Mouse (Mus musculus): ENCODE measurements around the gene BC051665. TPM values are rescaled to one million over a fixed set of nuclear protein-coding genes. Genes with fewer than 3 reads are reported as not detected.

Gene BC051665
- total RNA-seq, 2 experiments from 2014 or later, result not detected

DNA sequence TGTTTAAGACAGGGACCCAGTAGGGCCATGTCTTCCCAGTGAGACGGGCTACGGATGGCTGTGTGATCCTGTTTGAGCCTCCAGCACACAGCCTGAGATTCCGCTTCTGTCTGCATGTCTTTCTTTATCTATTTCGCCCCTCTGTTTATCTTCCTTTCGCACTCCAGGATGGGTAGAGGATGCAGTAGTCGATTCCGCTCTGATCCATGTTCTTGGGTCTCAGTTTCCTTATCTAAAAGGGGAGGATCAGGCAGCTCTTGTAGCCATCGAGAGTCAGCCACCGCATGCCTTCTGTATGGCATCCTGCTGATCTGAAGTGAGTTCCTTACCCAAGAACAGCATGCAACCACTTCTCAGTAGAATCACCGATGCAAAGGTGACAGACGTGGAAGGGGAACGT, 40.8 kb downstream of the BC051665 start:
- intact Hi-C loops (cut with DNase I), result no loop called here

DNA sequence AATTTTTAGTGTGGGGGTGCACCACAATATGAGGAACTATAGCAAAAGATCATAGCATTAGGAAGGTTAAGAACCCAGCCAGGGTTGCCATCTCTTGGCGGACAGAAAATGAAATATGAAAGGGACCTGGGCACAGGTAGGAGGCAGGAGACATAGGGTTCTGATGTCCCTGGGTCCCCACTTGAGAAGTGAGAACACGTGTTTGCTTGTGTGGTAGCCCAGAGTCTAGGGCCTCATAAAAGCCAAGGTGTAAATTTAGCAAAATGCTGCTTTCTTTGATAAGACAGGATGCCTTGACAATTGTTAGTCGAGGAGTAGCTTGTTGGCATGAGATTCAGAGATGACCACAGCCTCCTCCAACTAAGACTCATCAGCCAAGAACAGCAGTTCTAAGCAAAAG, 41.4 kb downstream of the BC051665 start:
- intact Hi-C loops (cut with DNase I), result loop anchor here (1.0 to 5.0 kb wide), 2 partner anchors 265 to 897 kb away; no protein-coding TSS in a partner anchor

More for the DNA sequence above, 40.8 kb downstream of the BC051665 start:
- no peak for DNase-seq (ENCODE audit: low spot score in 2 of 2)

DNA sequence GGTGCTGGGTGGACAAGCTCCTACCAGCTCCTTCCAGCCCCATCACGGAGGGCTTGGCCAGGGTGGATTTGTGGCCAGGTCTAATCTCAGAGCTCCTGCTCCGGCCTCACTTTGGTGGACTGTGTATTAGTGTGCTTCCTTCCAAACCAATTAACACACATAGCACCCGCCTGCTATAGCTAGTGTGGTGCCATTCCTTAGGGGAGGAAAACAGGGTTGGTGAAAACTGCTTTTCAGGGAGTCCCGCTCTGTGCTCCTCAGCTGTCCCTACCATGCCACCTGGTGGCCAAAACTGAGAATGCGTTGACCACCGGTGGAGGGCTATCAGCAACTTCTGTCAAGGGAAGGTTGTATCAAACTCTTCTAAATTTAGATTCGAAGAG, 42.1 kb downstream of the BC051665 start:
- DNase-seq (ENCODE audit: low spot score in 2 of 2), result peak; percentile 78 to 87
- intact Hi-C loops (cut with DNase I), result loop anchor here (1.0 to 5.0 kb wide), 2 partner anchors 265 to 897 kb away; no protein-coding TSS in a partner anchor

More for the DNA sequence above, 41.4 kb downstream of the BC051665 start:
- no peak for DNase-seq (ENCODE audit: low spot score in 2 of 2)

DNA sequence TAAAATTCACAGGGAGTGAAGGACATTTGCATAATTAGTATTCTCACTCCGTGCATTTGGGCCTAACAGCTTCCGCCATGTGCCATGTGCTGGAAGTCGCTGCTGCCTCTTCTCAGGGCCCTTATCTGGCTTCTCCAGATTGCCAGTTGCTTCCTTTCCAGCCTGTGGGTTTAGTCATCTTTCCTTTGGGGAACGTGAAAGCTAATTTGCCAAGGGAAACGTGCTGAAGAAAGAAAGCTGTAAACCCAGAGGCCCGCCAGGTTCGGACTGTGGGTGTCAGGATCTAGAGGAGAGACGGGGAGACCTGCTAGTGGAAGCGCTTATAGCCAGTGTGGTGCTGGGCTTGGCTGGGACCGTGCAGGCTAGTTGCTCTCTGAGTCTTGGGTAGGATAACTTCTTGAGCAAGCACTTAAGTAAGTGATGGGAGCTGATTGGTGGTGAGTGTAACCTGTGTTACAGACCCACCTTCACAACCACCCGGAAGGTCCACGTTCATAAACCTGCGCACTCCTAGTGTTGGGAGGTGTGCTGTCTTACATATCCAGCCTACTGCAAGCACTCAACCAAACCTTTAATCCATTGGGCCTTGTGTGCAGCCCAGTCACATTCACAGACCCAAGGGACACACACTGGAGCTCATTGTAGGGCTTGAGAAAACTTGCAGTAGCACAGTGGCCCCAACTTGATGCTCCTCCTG, 42.6 kb downstream of the BC051665 start:
- intact Hi-C loops (cut with DNase I), result loop anchor here (1.0 to 5.0 kb wide), 2 partner anchors 264 to 896 kb away; no protein-coding TSS in a partner anchor
- DNase-seq (ENCODE audit: low spot score in 2 of 2), result peak in 1 of 2 experiments; percentile 74

DNA sequence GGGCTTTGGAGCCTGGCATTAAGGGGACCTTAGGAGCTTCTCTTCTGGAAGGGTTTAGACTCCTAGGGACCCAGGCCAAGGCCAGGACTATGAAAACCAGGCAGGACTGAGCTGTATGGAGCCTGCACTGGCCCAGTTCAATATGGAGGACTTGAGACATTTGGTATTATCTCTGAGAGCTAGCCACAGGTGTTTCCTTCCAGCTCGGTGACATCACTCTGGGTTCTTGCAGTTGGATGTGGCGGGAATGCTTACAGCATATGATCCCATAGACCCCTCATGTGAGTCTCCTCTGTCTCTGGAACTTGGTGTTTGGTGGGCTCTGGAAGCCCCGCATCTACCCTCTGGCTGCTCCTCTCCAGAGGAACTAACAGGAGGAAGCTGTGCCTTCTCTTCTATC, 43.6 kb downstream of the BC051665 start:
- intact Hi-C loops (cut with DNase I), result loop anchor here (5.0 kb wide), 1 partner anchor 895 kb away; no protein-coding TSS in a partner anchor
- no peak for DNase-seq (ENCODE audit: low spot score in 2 of 2)

DNA sequence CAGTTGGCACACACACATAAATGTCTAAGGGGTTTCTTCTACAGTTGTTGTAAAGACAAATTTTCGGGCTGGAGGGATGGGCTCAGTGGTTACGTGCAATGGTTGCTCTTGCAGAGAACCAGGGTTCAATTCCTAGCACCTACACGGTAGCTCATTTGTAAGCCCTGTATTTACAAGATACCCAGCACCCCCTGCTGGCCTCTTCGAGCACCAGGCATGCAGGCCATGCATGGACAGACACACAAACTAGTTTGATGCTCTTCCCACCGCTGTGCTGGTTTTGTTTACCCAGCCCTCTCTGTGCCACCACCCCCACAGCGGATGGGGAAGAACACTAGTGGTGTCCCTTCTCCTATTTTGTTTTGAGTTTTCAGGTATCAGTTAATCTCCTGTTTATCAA, 45.9 kb downstream of the BC051665 start:
- intact Hi-C loops (cut with DNase I), result loop anchor here (5.0 kb wide), 1 partner anchor 893 kb away; no protein-coding TSS in a partner anchor
- DNase-seq (ENCODE audit: low spot score in 2 of 2), result no peak

DNA sequence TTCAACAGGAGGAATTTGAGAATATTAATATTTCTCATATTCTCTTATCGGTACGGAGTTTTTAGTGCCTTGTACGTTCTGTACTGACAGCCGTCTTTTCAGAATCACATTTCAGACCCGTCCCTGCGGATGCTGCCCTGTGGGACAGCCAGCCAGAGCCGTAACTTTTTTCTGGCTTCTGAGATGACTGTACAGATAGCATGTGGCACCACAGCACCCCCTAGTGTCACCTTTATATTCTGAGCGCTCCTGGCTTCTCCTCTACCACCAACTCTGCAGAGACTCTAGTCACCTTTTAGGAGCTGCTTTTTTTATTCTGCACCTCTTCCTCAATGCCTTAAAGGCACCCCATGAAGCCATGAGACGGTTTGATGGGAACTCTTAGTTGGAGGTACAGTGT, 47.7 kb downstream of the BC051665 start:
- intact Hi-C loops (cut with DNase I), result loop anchor here (1.0 to 5.0 kb wide), 3 partner anchors 61 to 259 kb away; partner anchors contain the start of gene Dapk1
- peak; percentile 78 to 79 for DNase-seq (ENCODE audit: low spot score in 2 of 2)

DNA sequence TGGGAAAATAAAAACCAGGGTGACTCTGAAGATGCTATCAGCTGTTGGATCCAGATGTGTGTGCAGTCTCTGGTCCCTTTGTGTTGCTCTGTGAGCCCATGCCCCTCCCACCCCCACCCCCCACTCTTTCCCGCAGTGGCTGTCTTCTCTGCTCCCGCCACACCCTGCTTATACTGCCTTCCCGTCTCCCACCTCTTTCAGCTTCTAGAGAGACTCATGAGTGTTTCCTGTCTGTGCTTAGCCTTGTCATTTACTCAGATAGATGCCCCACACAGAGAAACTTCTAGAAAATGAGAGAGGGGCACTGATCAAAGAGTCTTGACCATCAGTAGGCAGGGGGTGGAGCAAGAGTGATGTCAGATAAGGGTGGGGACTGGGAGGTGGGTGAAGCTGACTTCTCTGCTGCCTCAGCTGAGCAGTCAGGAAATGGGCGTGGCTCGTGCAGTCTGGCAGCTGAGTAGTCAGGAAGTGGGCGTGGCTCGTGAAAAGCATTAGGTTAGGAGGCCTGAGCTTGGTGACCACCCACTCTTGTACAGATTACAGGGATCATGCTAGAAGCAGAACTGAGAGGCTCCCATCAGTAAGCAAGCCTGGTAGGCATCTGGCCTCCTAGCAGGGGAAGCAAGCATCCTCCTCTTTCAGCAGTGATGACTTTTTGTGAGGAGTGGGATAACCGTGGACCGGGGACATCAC, 48.4 kb downstream of the BC051665 start:
- intact Hi-C loops (cut with DNase I), result loop anchor here (1.0 to 5.0 kb wide), 3 partner anchors 60 to 258 kb away; partner anchors contain the start of gene Dapk1

DNA sequence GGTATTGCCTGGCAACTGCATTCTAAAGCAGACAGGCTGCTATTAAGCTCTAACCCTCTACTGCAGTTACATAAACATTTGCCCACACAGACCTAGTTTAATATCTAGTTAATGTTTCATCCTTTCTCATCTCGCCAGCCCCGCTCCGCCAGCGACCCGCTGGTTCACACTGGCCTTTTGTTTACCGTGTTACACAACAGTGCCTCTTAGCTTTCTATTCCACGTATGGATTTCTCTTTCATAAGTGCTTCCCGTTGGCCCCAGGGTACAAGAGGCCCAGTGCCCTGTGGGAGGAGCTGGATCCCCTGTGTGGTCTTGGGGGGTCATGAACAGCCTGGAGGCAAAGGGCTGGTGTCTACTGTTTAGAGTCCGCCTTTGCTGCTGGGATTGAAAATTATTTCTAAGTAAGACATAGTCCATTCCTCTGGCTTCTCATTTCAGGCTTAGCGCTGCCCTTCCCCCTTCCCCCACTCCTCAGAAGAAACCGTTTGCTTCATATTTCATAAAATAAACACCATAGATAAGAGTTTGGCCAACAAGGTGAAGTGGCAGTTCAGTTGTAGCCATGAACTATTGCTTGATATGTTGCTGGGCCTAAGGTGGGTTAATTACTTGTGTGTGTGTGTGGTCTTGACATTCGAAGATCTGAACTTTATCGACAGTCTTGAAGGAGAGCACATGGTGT, 49.6 kb downstream of the BC051665 start:
- intact Hi-C loops (cut with DNase I), result loop anchor here (5.0 kb wide), 1 partner anchor 59 kb away; no protein-coding TSS in a partner anchor
- no peak for DNase-seq (ENCODE audit: low spot score in 2 of 2)

More for the DNA sequence above, 48.4 kb downstream of the BC051665 start:
- DNase-seq (ENCODE audit: low spot score in 2 of 2), result peak; percentile 52 to 73

DNA sequence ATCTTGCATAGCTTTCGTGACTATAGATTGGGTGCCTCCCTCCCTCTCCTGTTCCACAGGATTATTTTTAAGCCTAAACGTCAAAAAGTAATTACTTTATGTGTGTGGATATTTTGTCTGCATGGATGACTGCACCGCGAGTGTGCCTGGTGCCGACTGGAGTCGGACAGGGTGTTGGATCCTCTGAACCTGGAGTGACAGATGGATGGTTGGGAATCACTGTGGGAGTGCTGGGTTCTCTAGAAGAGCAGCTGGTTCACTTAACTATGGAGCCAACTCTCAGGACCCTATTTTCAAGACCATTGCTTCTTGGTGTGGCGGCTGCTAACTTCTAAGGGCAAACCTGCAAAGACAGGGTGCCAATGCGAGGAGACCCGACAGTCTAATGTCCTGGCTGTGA, 50.9 kb downstream of the BC051665 start:
- DNase-seq (ENCODE audit: low spot score in 2 of 2), result no peak
- intact Hi-C loops (cut with DNase I), result loop anchor here (5.0 kb wide), 1 partner anchor 58 kb away; no protein-coding TSS in a partner anchor

Other genes with a start within 250 kb of the BC051665 start
- 10 to 100 TPM; 90.4 to 99.4 TPM for gene Dapk1, start 184.4 kb downstream of the BC051665 start, total RNA-seq (2021)
- gene Ctsll3, start 16.5 kb upstream of the BC051665 start, total RNA-seq (2021), result not detected
- not detected for gene 4930486L24Rik, start 78.1 kb upstream of the BC051665 start, total RNA-seq (2021)
- gene Gm49392, start 110.5 kb upstream of the BC051665 start, total RNA-seq (2021), result under 1 TPM in 1 of 2 experiments, not detected in 1; 0.23 TPM
- gene Ctla2b, start 111.1 kb upstream of the BC051665 start, total RNA-seq (2021), result 1 to 10 TPM; 1.7 to 2.0 TPM
- not detected for gene Tpbpb, start 118.5 kb upstream of the BC051665 start, total RNA-seq (2021)
- not detected for gene Gm49393, start 149.2 kb upstream of the BC051665 start, total RNA-seq (2021)
- under 1 TPM in 1 of 2 experiments, not detected in 1; 0.99 TPM for gene Gm49391, start 150.2 kb upstream of the BC051665 start, total RNA-seq (2021)
- 10 to 100 TPM; 22.0 to 22.9 TPM for gene Ctla2a, start 150.3 kb upstream of the BC051665 start, total RNA-seq (2021)
- gene Tpbpa, start 155.6 kb upstream of the BC051665 start, total RNA-seq (2021), result not detected
- not detected for gene Ctsj, start 219.6 kb upstream of the BC051665 start, total RNA-seq (2021)

Measured in left cerebral cortex, postnatal 25 days (tissue).